Mouse (Mus musculus): ENCODE results near the gene Dab1. TPM values are rescaled to one million over a fixed set of nuclear protein-coding genes. Genes with fewer than 3 reads are reported as not detected.

The Dab1 gene
- polyA plus RNA-seq, 1 experiment: not detected

- Histone ChIP-seq H3K27me3 (ENCODE audit: control insufficient read depth, insufficient read depth, insufficient read length) (no peaks in the 10 kb centered on the region), H3K79me3 (ENCODE audit: low read depth) (no peaks in the 10 kb centered on the region), H3ac (ENCODE audit: control insufficient read depth, insufficient read length, low read depth) (no peak overlapping the region), H3K79me2 (ENCODE audit: control insufficient read depth, insufficient read depth) (no peaks in the 10 kb centered on the region), H3K4me3 (ENCODE audit: insufficient read depth, poor library complexity, severe bottlenecking) (no peak overlapping the region), H3K36me3 (ENCODE audit: control insufficient read depth, insufficient read depth) (no peaks in the 10 kb centered on the region)
- TF ChIP-seq CEBPB (IDR thresholded peaks at IDR 0.05; ENCODE audit: low read depth) (no peak), MYOD1 (IDR thresholded peaks at IDR 0.05; ENCODE audit: control insufficient read depth, insufficient read length, low read depth) (no peak), MYOG (IDR thresholded peaks at IDR 0.05; ENCODE audit: control insufficient read depth, extremely low read depth, insufficient read length) (no peak), CTCF (IDR thresholded peaks at IDR 0.05; ENCODE audit: control insufficient read depth, insufficient read depth, insufficient read length) (no peak), FOSL1 (IDR thresholded peaks at IDR 0.05; ENCODE audit: insufficient read depth, low read length, poor library complexity, severe bottlenecking) (no peak), USF1 (IDR thresholded peaks at IDR 0.05; ENCODE audit: low read depth) (no peak)
Observed at GRCm38 (mm10) chr4:104257776-104258175, 638.6 kb downstream of the Dab1 start.

GRCm38 (mm10) chr4:104269422-104270172 lies 650.4 kb downstream of the Dab1 start:
- no peaks in the 10 kb centered on the region for H3K79me3 ChIP-seq (ENCODE audit: low read depth)
- no peak for TF ChIP-seq MYOD1 (IDR thresholded peaks at IDR 0.05; ENCODE audit: control insufficient read depth, insufficient read length, low read depth)
- no peak for TF ChIP-seq FOSL1 (IDR thresholded peaks at IDR 0.05; ENCODE audit: insufficient read depth, low read length, poor library complexity, severe bottlenecking)
- no peak for TF ChIP-seq USF1 (IDR thresholded peaks at IDR 0.05; ENCODE audit: low read depth)
- no peak for TF ChIP-seq MAX (IDR thresholded peaks at IDR 0.05)
- no peak for TF ChIP-seq MYOG (IDR thresholded peaks at IDR 0.05; ENCODE audit: control insufficient read depth, extremely low read depth, insufficient read length)
- no peak for TF ChIP-seq CEBPB (IDR thresholded peaks at IDR 0.05; ENCODE audit: low read depth)
- H3ac ChIP-seq (ENCODE audit: control insufficient read depth, insufficient read length, low read depth): no peak overlapping the region
- H3K36me3 ChIP-seq (ENCODE audit: control insufficient read depth, insufficient read depth): no peaks in the 10 kb centered on the region
- H3K4me3 ChIP-seq (ENCODE audit: insufficient read depth, poor library complexity, severe bottlenecking): no peak overlapping the region
- no peaks in the 10 kb centered on the region for H3K79me2 ChIP-seq (ENCODE audit: control insufficient read depth, insufficient read depth)
- no peaks in the 10 kb centered on the region for H3K27me3 ChIP-seq (ENCODE audit: control insufficient read depth, insufficient read depth, insufficient read length)

DNA sequence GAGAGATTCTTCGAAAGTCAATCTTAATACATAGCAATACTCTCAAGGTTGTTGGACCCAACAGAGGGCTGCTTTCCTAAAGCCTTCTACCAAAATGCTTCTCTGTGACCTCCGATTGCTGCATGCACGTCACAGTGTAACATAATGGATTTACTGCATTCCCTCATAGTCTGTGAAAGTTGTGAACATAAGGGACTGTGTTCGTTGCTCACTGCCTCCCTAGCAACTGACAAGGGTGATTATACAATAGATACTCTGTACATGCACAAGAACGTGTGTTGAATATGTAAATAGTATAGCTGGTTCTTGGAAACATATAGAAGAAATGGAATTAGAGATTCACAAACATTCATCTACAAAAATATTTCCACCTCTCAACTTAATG lies 651.0 kb downstream of the Dab1 start:
- no peak for TF ChIP-seq MAX (IDR thresholded peaks at IDR 0.05)
- TF ChIP-seq CTCF (IDR thresholded peaks at IDR 0.05; ENCODE audit: control insufficient read depth, insufficient read depth, insufficient read length): no peak
- no peak for TF ChIP-seq MYOD1 (IDR thresholded peaks at IDR 0.05; ENCODE audit: control insufficient read depth, insufficient read length, low read depth)
- no peak for TF ChIP-seq CEBPB (IDR thresholded peaks at IDR 0.05; ENCODE audit: low read depth)
- no peak for TF ChIP-seq MYOG (IDR thresholded peaks at IDR 0.05; ENCODE audit: control insufficient read depth, extremely low read depth, insufficient read length)
- no peak for TF ChIP-seq FOSL1 (IDR thresholded peaks at IDR 0.05; ENCODE audit: insufficient read depth, low read length, poor library complexity, severe bottlenecking)
- no peak for TF ChIP-seq USF1 (IDR thresholded peaks at IDR 0.05; ENCODE audit: low read depth)
- Histone ChIP-seq H3ac (ENCODE audit: control insufficient read depth, insufficient read length, low read depth) (no peak overlapping the region), H3K27me3 (ENCODE audit: control insufficient read depth, insufficient read depth, insufficient read length) (no peaks in the 10 kb centered on the region), H3K4me3 (ENCODE audit: insufficient read depth, poor library complexity, severe bottlenecking) (no peak overlapping the region), H3K36me3 (ENCODE audit: control insufficient read depth, insufficient read depth) (no peaks in the 10 kb centered on the region), H3K79me3 (ENCODE audit: low read depth) (no peaks in the 10 kb centered on the region), H3K79me2 (ENCODE audit: control insufficient read depth, insufficient read depth) (no peaks in the 10 kb centered on the region)

DNA sequence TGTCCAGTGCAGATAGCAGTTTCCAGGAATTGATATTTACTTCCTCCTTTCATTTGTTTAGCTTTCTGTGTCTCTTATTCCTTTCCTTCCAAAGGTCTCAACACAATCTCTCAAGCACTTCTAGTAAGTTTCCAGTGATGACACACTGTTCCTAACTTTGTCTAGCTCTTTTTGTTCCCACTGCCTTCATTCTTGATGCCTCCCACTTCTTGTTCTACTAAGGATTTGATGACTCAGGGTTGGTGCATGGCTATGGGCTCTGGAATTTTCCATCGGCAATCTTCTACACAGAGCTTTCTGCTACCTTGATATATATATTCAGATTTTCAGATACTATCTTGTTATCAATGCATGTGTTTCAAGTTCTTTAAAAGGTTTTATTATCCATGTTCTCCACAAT lies 656.1 kb downstream of the Dab1 start:
- Histone ChIP-seq H3K4me3 (ENCODE audit: insufficient read depth, poor library complexity, severe bottlenecking) (no peak overlapping the region), H3K79me2 (ENCODE audit: control insufficient read depth, insufficient read depth) (no peaks in the 10 kb centered on the region), H3K36me3 (ENCODE audit: control insufficient read depth, insufficient read depth) (no peaks in the 10 kb centered on the region), H3K27me3 (ENCODE audit: control insufficient read depth, insufficient read depth, insufficient read length) (no peaks in the 10 kb centered on the region), H3K79me3 (ENCODE audit: low read depth) (no peaks in the 10 kb centered on the region), H3ac (ENCODE audit: control insufficient read depth, insufficient read length, low read depth) (no peak overlapping the region)
- TF ChIP-seq USF1 (IDR thresholded peaks at IDR 0.05; ENCODE audit: low read depth): no peak
- no peak for TF ChIP-seq FOSL1 (IDR thresholded peaks at IDR 0.05; ENCODE audit: insufficient read depth, low read length, poor library complexity, severe bottlenecking)
- no peak for TF ChIP-seq CTCF (IDR thresholded peaks at IDR 0.05; ENCODE audit: control insufficient read depth, insufficient read depth, insufficient read length)
- no peak for TF ChIP-seq MYOD1 (IDR thresholded peaks at IDR 0.05; ENCODE audit: control insufficient read depth, insufficient read length, low read depth)
- TF ChIP-seq MAX (IDR thresholded peaks at IDR 0.05): no peak
- no peak for TF ChIP-seq CEBPB (IDR thresholded peaks at IDR 0.05; ENCODE audit: low read depth)

DNA sequence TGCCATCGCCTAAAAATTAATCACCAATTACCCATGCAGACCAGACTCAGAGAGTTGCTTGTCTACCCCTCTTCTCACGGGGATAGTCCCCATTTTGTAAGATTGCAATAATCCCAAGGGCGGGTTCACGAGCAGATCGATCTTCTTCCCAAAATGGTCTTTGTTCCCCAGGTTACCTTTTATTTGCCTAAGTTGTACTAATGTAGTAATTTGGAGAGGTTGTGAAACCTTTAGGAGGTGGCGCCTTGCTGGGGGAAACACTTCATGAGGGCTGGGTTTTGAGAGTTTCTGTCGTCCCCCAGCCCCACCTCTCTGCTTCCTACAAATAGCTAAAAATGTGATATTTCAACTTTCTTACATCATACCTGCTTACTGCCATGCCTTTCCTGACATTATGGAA lies 657.8 kb downstream of the Dab1 start:
- no peaks in the 10 kb centered on the region for H3K79me3 ChIP-seq (ENCODE audit: low read depth)
- TF ChIP-seq CEBPB (IDR thresholded peaks at IDR 0.05; ENCODE audit: low read depth) (no peak), USF1 (IDR thresholded peaks at IDR 0.05; ENCODE audit: low read depth) (no peak), MAX (IDR thresholded peaks at IDR 0.05) (no peak), CTCF (IDR thresholded peaks at IDR 0.05; ENCODE audit: control insufficient read depth, insufficient read depth, insufficient read length) (no peak), MYOG (IDR thresholded peaks at IDR 0.05; ENCODE audit: control insufficient read depth, extremely low read depth, insufficient read length) (no peak), FOSL1 (IDR thresholded peaks at IDR 0.05; ENCODE audit: insufficient read depth, low read length, poor library complexity, severe bottlenecking) (no peak), MYOD1 (IDR thresholded peaks at IDR 0.05; ENCODE audit: control insufficient read depth, insufficient read length, low read depth) (no peak)

More for the DNA sequence above, 657.8 kb downstream of the Dab1 start:
- H3K36me3 ChIP-seq (ENCODE audit: control insufficient read depth, insufficient read depth): no peaks in the 10 kb centered on the region
- no peaks in the 10 kb centered on the region for H3K79me2 ChIP-seq (ENCODE audit: control insufficient read depth, insufficient read depth)
- no peak overlapping the region for H3K4me3 ChIP-seq (ENCODE audit: insufficient read depth, poor library complexity, severe bottlenecking)
- no peaks in the 10 kb centered on the region for H3K27me3 ChIP-seq (ENCODE audit: control insufficient read depth, insufficient read depth, insufficient read length)
- no peak overlapping the region for H3ac ChIP-seq (ENCODE audit: control insufficient read depth, insufficient read length, low read depth)
